Comparison of ENCODE assay signal across 12 mouse cellular contexts in the genomic region with DNA sequence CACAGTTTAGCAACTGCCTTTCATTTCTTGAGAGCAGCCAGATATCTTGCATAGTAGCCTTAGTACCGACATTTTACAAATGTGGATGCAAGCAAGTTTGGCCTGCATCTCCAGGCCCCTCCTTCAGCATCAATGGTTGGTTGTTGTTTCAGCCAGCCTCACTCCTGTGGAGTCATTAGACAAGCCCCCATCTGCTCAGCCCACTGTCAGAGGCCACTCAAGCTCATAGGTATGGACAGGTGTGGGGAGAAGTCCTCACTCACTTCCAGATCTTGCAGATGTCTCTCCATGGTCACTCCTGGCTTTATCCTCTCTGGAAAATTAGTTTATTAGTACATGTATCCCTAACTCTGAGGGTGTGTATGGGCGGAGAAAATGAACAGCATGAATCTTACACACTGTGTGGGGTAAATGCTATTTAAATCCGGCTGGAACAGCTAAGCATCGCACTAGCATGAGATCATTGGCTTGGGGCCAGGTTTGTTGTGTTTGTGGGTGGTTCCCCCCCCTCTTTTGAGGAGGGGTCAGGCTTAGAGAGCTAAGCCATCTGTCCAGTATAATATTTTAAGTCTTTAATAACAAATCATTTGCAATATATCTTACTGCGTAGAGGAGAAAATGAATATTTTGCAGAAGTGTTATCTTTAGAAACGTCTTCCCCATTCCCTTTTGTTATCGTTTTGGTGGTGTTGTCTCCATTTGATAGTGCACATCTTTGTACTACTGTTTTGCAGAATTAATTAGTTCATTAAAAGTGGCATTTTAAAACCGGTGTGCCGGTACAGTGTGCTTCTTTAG.
DNase-seq lines count a peak whose midpoint lies in the region; ATAC-seq and TF ChIP-seq lines count a peak whose summit lies in the region.
"Had no signal": no experiment of that assay in that cellular context is flagged by ENCODE, and none has a peak within 500 bp of the region (broad histone marks: within the 10 kb centered on the region; RNA-seq: fewer than 3 reads in every experiment).

No protein-coding gene starts in this region.

- 63% methylated on average over 9 of the region's 9 CpGs for WGBS in kidney, postnatal 0 days
- 54% methylated on average over 9 of the region's 9 CpGs for WGBS in forebrain, embryonic 11.5 days
- WGBS in neural tube, embryonic 14.5 days: 51% methylated on average over 9 of the region's 9 CpGs

- no peaks in the 10 kb centered on the region for H3K36me3 ChIP-seq in kidney, postnatal 0 days (ENCODE audit: insufficient read depth, low read length)
- H3K36me3 ChIP-seq in forebrain, embryonic 11.5 days (ENCODE audit: control insufficient read depth, insufficient read depth, low read length): no peaks in the 10 kb centered on the region
- H3K36me3 ChIP-seq in neural tube, embryonic 14.5 days (ENCODE audit: control insufficient read depth, insufficient read depth, low read length): no peaks in the 10 kb centered on the region

- TF ChIP-seq CTCF in kidney, postnatal 0 days (IDR thresholded peaks at IDR 0.05; ENCODE audit: low read depth): no peak

- no peak overlapping the region for H3K27ac ChIP-seq in kidney, postnatal 0 days
- H3K27ac ChIP-seq in forebrain, embryonic 11.5 days (ENCODE audit: low read depth, low read length): peak overlapping the region; percentile 57
- H3K27ac ChIP-seq in neural tube, embryonic 14.5 days (ENCODE audit: low read depth, low read length): peak overlapping the region; percentile 18; the same call in 1 of the 2 replicates

- H3K9me3 ChIP-seq in kidney, postnatal 0 days (replicated peaks; ENCODE audit: low read length): no peaks in the 10 kb centered on the region
- H3K9me3 ChIP-seq in forebrain, embryonic 11.5 days (ENCODE audit: control insufficient read depth, low read length): no peaks in the 10 kb centered on the region
- no peaks in the 10 kb centered on the region for H3K9me3 ChIP-seq in neural tube, embryonic 14.5 days (ENCODE audit: control insufficient read depth, low read length)

- H3K4me1 ChIP-seq in kidney, postnatal 0 days (replicated peaks; ENCODE audit: insufficient read depth, low read length): no peaks in the 10 kb centered on the region
- H3K4me1 ChIP-seq in forebrain, embryonic 11.5 days (replicated peaks; ENCODE audit: control insufficient read depth, insufficient read depth, low read length): peaks cover 11% of the 10 kb centered on the region
- H3K4me1 ChIP-seq in neural tube, embryonic 14.5 days (ENCODE audit: control insufficient read depth, insufficient read depth, low read length): peaks cover 26% of the 10 kb centered on the region

- H3K4me3 ChIP-seq in kidney, postnatal 0 days (replicated peaks; ENCODE audit: low read depth, low read length): no peak overlapping the region
- H3K4me3 ChIP-seq in forebrain, embryonic 11.5 days (ENCODE audit: low read depth, low read length): no peak overlapping the region
- no peak overlapping the region for H3K4me3 ChIP-seq in neural tube, embryonic 14.5 days (ENCODE audit: low read depth, low read length)
- H3K4me3 ChIP-seq: myocyte had no signal

- peak; percentile 87 for DNase-seq in kidney, postnatal 0 days (ENCODE audit: low spot score)
- DNase-seq in kidney, adult 18-20 months: no peak
- DNase-seq in forebrain, embryonic 11.5 days (ENCODE audit: low spot score): peak; percentile 69
- DNase-seq in layer of hippocampus, adult 8-10 months (ENCODE audit: low spot score in 2 of 2): peak; percentile 71 to 76
- DNase-seq in thymus, postnatal 4 days: no peak
- DNase-seq in liver: no peak
- DNase-seq: cerebellum, adult 9-11 months; gastrocnemius, postnatal 10 days; thymus, postnatal 36 days had no signal

- ATAC-seq in kidney, postnatal 0 days (replicated peaks; ENCODE audit: low FRiP score, low read depth): 0 out of 2 replicates have a peak, but pooled peaks have one; percentile 52
- peak; percentile 74 for ATAC-seq in forebrain, embryonic 11.5 days (replicated peaks; ENCODE audit: low FRiP score)
- 0 out of 2 replicates have a peak, but pooled peaks have one; percentile 21 for ATAC-seq in neural tube, embryonic 14.5 days (ENCODE audit: low read depth)
- ATAC-seq in inflammation-experienced regulatory T-cells, adult 6 months: no peak

- H3K4me2 ChIP-seq in kidney, postnatal 0 days (ENCODE audit: low read length): no peak overlapping the region
- H3K4me2 ChIP-seq in forebrain, embryonic 11.5 days (ENCODE audit: low read depth, low read length, severe bottlenecking): no peak overlapping the region
- H3K4me2 ChIP-seq in neural tube, embryonic 14.5 days (ENCODE audit: low read depth, low read length): no peak overlapping the region

- no peak overlapping the region for H3K9ac ChIP-seq in kidney, postnatal 0 days (ENCODE audit: low read depth, low read length)
- H3K9ac ChIP-seq in forebrain, embryonic 11.5 days (ENCODE audit: low read length): no peak overlapping the region
- H3K9ac ChIP-seq in neural tube, embryonic 14.5 days (replicated peaks; ENCODE audit: low read depth, low read length): no peak overlapping the region

- no peaks in the 10 kb centered on the region for H3K27me3 ChIP-seq in kidney, postnatal 0 days (ENCODE audit: insufficient read depth, low read length)
- H3K27me3 ChIP-seq in forebrain, embryonic 11.5 days (ENCODE audit: control insufficient read depth, insufficient read depth, low read length): no peaks in the 10 kb centered on the region
- H3K27me3 ChIP-seq in neural tube, embryonic 14.5 days (ENCODE audit: control insufficient read depth, insufficient read depth, low read length): no peaks in the 10 kb centered on the region

Comparison
In these comparisons a context has a peak if more than half of its experiments do, and no peak if none do; other contexts are left out.
1. DNase-seq: peak in kidney, postnatal 0 days (single experiment), forebrain, embryonic 11.5 days (single experiment) and layer of hippocampus, adult 8-10 months (2 of 2); none in kidney, adult 18-20 months (single experiment), thymus, postnatal 4 days (single experiment) and liver (single experiment).